8 mouse cellular contexts compared by ENCODE assay signal in the genomic region with DNA sequence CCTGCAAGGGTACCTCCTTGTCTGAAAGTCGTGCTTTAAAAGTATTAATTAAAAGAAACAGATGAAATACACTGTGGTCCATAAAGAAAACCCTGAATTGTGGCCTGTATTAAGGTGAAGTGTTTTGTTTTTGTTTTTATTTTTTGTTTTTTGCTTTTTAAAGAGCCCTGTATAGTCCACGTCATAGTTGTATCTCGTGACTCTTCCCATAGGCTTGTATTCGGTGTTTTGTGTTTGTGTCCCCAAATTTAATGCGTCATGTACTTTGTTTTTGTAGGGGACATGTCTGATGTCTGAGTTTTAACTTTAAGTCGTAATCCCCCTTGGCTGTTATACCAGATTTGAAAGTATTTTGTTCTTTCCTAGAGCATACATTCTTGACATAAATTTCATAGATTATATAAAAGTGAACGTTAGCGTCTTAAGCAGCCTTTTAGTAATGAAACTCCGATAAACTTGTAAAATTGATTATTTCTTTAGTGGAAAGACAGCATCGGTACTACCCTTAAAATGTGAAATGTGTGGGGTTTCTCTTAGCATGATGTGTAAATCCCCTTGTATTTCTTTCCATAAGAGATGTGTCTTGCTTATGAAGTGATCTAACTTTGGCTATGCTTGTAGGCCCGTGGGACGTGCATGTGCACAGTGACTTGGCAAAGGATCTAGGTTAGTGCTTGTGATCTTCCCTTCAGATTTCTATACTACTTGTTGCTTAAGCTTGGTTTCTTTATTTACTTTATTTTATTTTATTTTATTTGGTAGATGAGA. TPM values are rescaled to one million over a fixed set of nuclear protein-coding genes. Genes with fewer than 3 reads are reported as not detected.
A peak's percentile ranks its signal among the peaks of the same experiment; 100 is the strongest.
DNase-seq lines count a peak whose midpoint lies in the region; ATAC-seq lines count a peak whose summit lies in the region.

No protein-coding gene starts in this region.

- H3K4me1 ChIP-seq in erythroblast, embryonic 14.5 days (ENCODE audit: control insufficient read depth), result peaks cover 36% of the 10 kb centered on the region
- H3K4me1 ChIP-seq in forebrain, embryonic 10.5 days, result peaks cover 24% of the 10 kb centered on the region
- peaks cover 29% of the 10 kb centered on the region for H3K4me1 ChIP-seq in liver, embryonic 13.5 days (replicated peaks)

- peak overlapping the region; percentile 73 for H3K4me2 ChIP-seq in liver, embryonic 13.5 days

- H3K9me3 ChIP-seq in erythroblast, embryonic 14.5 days (ENCODE audit: control insufficient read depth, low read length), result no peaks in the 10 kb centered on the region
- no peaks in the 10 kb centered on the region for H3K9me3 ChIP-seq in forebrain, embryonic 10.5 days
- no peaks in the 10 kb centered on the region for H3K9me3 ChIP-seq in liver, embryonic 13.5 days (replicated peaks)

- 54% methylated on average over 12 of the region's 12 CpGs for WGBS in forebrain, embryonic 10.5 days
- WGBS in liver, embryonic 13.5 days (ENCODE audit: insufficient replicate concordance), result 33% methylated on average over 12 of the region's 12 CpGs

- DNase-seq in A20 (ENCODE audit: low read depth, low spot score), result peak; percentile 24
- no peak for DNase-seq in forebrain, embryonic 10.5 days (ENCODE audit: extremely low spot score, low spot score)
- no peak for DNase-seq in liver, embryonic 13.5 days
- no peak for DNase-seq in left cerebral cortex, postnatal 4 days
- no peak for DNase-seq in frontal cortex, postnatal 14 days (ENCODE audit: low spot score in 2 of 2)
- no peak for DNase-seq in adrenal gland, adult 18-20 months (ENCODE audit: low spot score in 2 of 2)

- intact Hi-C loops in left cerebral cortex, postnatal 4 days (cut with DNase I), result no loop called here

- no peaks in the 10 kb centered on the region for H3K27me3 ChIP-seq in erythroblast, embryonic 14.5 days (ENCODE audit: control insufficient read depth)
- H3K27me3 ChIP-seq in forebrain, embryonic 10.5 days (ENCODE audit: poor library complexity, severe bottlenecking), result no peaks in the 10 kb centered on the region
- no peaks in the 10 kb centered on the region for H3K27me3 ChIP-seq in liver, embryonic 13.5 days

- peak overlapping the region; percentile 97 for H3K4me3 ChIP-seq in erythroblast, embryonic 14.5 days (replicated peaks)
- H3K4me3 ChIP-seq in forebrain, embryonic 10.5 days, result peak overlapping the region; percentile 85
- H3K4me3 ChIP-seq in liver, embryonic 13.5 days (replicated peaks), result peak overlapping the region; percentile 86

- H3K36me3 ChIP-seq in erythroblast, embryonic 14.5 days (ENCODE audit: control insufficient read depth), result peaks cover 41% of the 10 kb centered on the region
- peaks cover 36% of the 10 kb centered on the region for H3K36me3 ChIP-seq in forebrain, embryonic 10.5 days (replicated peaks)
- H3K36me3 ChIP-seq in liver, embryonic 13.5 days, result peaks cover 22% of the 10 kb centered on the region

- ATAC-seq in erythroblast, adult 5-6 weeks (replicated peaks; ENCODE audit: low FRiP score, poor library complexity, severe bottlenecking), result no peak
- no peak for ATAC-seq in liver, embryonic 13.5 days (ENCODE audit: low read depth)

- H3K9ac ChIP-seq in liver, embryonic 13.5 days, result peak overlapping the region; percentile 91

- H3K27ac ChIP-seq in forebrain, embryonic 10.5 days, result peak overlapping the region; percentile 94
- H3K27ac ChIP-seq in liver, embryonic 13.5 days, result peak overlapping the region; percentile 92

RNA-seq across cellular contexts. Expression of a gene that starts 1.1 kb away (rescaled TPM):
- polyA plus RNA-seq in erythroblast, embryonic 14.5 days (2012), result 6.2 and 7.3 TPM in 2 replicates
- total RNA-seq in erythroblast, adult 5-6 weeks (2015; ENCODE audit: low replicate concordance), result 49.3 and 53.0 TPM in 2 replicates
- 73.9 and 83.9 TPM in 2 replicates for total RNA-seq in erythroblast, adult 5-6 weeks (2017; ENCODE audit: low replicate concordance)
- polyA plus RNA-seq in forebrain, embryonic 10.5 days (2016; fragmentation: Nextera tagmentation; extraction: Ambion mirVana), result 104 and 117 TPM in 2 replicates
- polyA plus RNA-seq in liver, embryonic 13.5 days (2015; fragmentation: Nextera tagmentation; extraction: Ambion mirVana), result 43.7 and 57.3 TPM in 2 replicates
- total RNA-seq in left cerebral cortex, postnatal 4 days (2021), result 10 to 100 TPM; 72.2 to 78.7 TPM
- total RNA-seq in adrenal gland, adult 18-20 months (2021), result 10 to 100 TPM; 54.0 to 64.5 TPM

RNA-seq across cellular contexts. Expression of a gene that starts 4.8 kb away (rescaled TPM):
- polyA plus RNA-seq in erythroblast, embryonic 14.5 days (2012), result 0.18 and 0.37 TPM in 2 replicates
- total RNA-seq in erythroblast, adult 5-6 weeks (2015; ENCODE audit: low replicate concordance), result 3.3 and 3.5 TPM in 2 replicates
- total RNA-seq in erythroblast, adult 5-6 weeks (2017; ENCODE audit: low replicate concordance), result 1.8 and 9.5 TPM in 2 replicates
- 13.3 and 16.6 TPM in 2 replicates for polyA plus RNA-seq in forebrain, embryonic 10.5 days (2016; fragmentation: Nextera tagmentation; extraction: Ambion mirVana)
- polyA plus RNA-seq in liver, embryonic 13.5 days (2015; fragmentation: Nextera tagmentation; extraction: Ambion mirVana), result 13.9 and 14.8 TPM in 2 replicates
- total RNA-seq in left cerebral cortex, postnatal 4 days (2021), result 10 to 100 TPM; 24.3 to 25.5 TPM
- 10 to 100 TPM; 15.9 to 23.1 TPM for total RNA-seq in adrenal gland, adult 18-20 months (2021)
